Mouse (Mus musculus): ENCODE measurements at regions not wholly inside any gene's neighbourhood (a gene's known extent, or its start where the extent isn't known, plus 50 kb on each side); places are given as distances from the start of the nearest gene placed in this dataset.
"Not testable (repeated sequence)": the region's sequence is repeated elsewhere in the genome, so short reads cannot be mapped to it uniquely, and the experiment has no call there.

DNA sequence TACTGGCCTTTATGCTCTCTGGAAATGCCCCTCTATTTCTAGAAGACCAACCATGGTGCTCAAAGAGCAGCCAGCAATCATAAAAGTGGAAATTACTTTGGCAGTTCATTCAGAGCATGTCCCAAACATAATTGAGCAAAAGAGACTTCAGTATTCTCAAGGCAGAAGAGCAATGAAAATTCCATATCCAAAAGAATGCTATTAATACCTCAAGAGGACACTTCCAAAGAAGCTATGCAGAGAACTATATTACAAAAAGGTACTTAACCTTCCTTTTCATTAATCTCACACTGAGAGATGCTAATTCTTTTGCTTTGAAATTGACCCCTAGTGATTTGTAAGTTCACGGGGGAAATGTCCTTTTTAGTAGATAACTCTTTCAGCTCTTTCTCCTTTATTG lies 105.7 kb downstream of the Mrpl39 start:
- no peak for DNase-seq

DNA sequence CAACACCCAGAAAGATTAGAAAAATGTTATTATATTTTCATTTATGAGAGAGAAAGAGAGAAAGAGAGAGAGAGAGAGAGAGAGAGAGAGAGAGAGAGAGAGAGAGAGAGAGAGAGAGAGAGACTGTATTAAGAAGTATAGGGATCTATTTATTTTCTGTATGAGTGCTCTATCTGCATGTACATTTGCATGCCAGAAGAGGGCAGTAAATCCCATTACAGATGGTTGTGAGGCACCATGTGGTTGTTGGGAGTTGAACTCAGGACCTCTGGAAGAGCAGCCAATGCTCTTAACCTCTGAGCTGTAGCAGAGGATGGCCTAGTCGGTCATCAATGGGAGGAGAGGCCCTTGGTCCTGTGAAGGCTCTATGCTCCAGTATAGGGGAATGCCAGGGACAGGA lies 91.1 kb downstream of the Mrpl39 start:
- DNase-seq: not testable (repeated sequence)

DNA sequence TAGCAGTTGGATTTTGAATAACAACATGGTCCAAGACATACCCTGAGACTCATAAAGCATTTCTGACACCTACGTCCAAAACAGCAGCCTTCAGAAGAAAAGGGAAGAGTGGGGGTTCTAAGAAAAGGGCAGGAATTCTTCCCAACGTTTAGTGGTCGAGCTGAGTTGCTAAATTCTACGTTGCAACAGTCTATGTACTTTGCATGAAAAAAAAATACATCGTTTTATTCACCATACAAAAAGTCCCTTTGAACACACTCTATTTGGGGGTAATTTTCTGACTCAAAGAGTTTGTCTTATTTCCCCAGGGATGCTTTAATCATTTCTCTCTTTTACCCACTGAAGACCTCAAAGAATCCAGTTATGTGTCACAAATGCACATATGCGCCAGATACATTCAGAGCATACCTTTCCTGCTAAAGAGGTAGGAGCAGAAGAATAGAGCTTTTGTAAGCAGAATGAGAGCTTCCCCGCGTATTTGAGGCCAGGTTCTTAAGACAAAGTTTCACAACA lies 89.3 kb downstream of the Mrpl39 start:
- DNase-seq: no peak

DNA sequence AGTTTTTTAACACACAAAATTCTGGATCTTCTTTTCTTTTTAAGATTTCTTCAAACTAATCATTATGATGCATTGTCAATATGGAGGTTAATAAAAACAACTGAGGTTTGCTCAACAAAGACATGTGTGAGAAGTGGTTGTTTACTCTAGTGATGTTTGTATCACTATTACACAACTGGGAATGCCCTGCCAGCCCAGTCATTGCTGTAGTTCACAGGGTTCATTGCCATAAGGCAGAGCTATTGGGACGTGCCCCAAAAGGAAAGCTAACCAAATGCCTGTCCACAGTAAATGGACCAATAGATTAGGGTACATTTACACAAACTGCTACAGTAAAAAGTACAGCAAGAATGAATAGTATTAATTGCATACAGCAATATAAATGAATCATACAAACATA lies 84.9 kb downstream of the Mrpl39 start:
- no peak for DNase-seq

DNA sequence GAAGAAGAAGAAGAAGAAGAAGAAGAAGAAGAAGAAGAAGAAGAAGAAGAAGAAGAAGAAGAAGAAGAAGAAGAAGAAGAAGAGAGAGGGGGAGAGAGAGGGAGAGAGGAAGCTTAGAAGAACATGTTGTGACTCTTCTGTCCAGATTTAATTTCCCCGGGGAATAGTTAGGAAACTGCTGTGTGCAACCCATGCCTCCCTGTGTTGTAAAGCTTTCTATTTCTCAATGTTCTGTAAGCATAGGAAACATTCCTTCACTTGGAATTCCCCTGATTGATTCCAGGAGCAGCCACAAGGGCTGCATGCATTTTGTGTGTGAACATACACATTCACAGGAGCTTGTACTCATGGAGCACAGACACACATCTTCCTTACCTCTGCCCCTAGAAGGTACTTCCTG lies 81.7 kb downstream of the Mrpl39 start:
- no peak for DNase-seq

DNA sequence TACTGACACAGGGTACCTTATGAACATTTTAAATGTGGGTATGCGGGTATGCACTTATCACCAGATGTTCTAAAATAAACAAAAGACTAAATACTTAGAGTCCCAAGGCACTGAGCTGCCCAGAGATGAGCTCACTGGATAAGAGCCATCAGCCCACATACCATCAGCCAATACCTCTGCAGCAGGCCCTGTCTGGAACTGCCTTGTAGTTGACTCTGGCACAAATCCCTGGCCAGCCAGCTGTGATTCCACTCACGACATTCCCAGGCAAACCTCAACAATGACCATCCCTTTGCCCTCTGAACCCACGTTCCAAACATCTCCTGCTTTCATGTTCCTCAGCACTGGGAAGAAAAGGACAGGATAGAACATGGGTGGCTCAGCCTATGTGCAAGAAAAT lies 73.7 kb downstream of the Mrpl39 start:
- peak; percentile 37 for DNase-seq

DNA sequence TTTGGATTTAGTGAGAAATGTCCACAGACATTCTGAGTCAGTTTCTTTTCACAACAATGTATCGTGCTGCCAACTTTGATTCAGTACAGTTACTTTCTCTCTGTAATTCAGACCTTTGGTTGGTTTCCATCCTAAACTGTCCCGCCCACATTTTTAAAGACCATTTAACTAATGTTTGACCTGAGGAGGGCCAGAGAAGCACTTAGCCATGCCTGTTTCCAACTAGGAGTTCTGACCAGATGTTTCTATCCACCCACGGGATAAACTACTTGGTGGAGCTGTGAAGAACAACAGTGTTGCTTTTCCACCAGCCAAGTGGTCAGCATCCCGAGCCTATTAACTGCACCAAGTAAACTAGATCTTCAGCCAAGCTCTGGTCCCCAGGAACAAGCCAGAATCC lies 72.0 kb downstream of the Mrpl39 start:
- peak; percentile 16 for DNase-seq

Data from kidney, adult 9 months (tissue).